Mouse (Mus musculus) activated CD4-positive, CD25-positive, alpha-beta regulatory T cell, adult 9 weeks (primary cell): Measurements from ENCODE around the gene 4933407L21Rik. TPM values are rescaled to one million over a fixed set of nuclear protein-coding genes. Genes with fewer than 3 reads are reported as not detected.

ENCODE experiments used
- polyA plus RNA-seq: library from polyadenylated mRNA; unstranded; fragments of 100-300 nt; shearing (Covaris generic); gene quantifications from one replicate; pipeline ENCODE4 v1.2.1, GENCODE M21; 2017

The 4933407L21Rik gene
- 0.29 TPM for polyA plus RNA-seq

GRCm38 (mm10) chr1:85928057-85928687 is at the start of gene 4933407L21Rik:
4933407L21Rik (plus strand) TSS chr1:85928483.

GRCm38 (mm10) chr1:85894231-85894747 is 34.0 kb upstream of the 4933407L21Rik start, which contains the start of gene Itm2c:
Itm2c (plus strand) TSS chr1:85894281.

GRCm38 (mm10) chr1:85960873-85961272 is 32.6 kb downstream of the 4933407L21Rik start, which contains the start of gene Gpr55:
Gpr55 (minus strand) TSS chr1:85961007.

Other genes starting within 250 kb of the 4933407L21Rik start
- 36.7 TPM for gene A630001G21Rik, start 149.8 kb upstream of the 4933407L21Rik start, polyA plus RNA-seq
- 25.3 TPM for gene Cab39, start 135.0 kb upstream of the 4933407L21Rik start, polyA plus RNA-seq
- gene Itm2c, start 34.2 kb upstream of the 4933407L21Rik start, polyA plus RNA-seq: 502 TPM
- gene Gpr55, start 32.5 kb downstream of the 4933407L21Rik start, polyA plus RNA-seq: 15.0 TPM
- gene Spata3, start 88.3 kb downstream of the 4933407L21Rik start, polyA plus RNA-seq: not detected
- not detected for gene 2810459M11Rik, start 117.4 kb downstream of the 4933407L21Rik start, polyA plus RNA-seq
- 126 TPM for gene Psmd1, start 135.9 kb downstream of the 4933407L21Rik start, polyA plus RNA-seq
- 0.32 TPM for gene Htr2b, start 183.5 kb downstream of the 4933407L21Rik start, polyA plus RNA-seq
- gene Gm21972, start 205.2 kb downstream of the 4933407L21Rik start, polyA plus RNA-seq: not detected
- gene Armc9, start 226.3 kb downstream of the 4933407L21Rik start, polyA plus RNA-seq: 10.8 TPM